Mouse (Mus musculus) bone marrow, adult 2 months (tissue): Measurements from ENCODE around the gene Tas2r135.

Experiments
- CTCF ChIP-seq: fragments of 200-500 bp; IDR thresholded peaks from 2 replicates; pipeline ENCODE4 v1.5.1; 2011; ENCODE audit warnings: low read length, control low read depth; ENCODE audit not compliant: control insufficient read depth, insufficient read depth
- POLR2A ChIP-seq: fragments of 200-500 bp; IDR thresholded peaks from 2 replicates; pipeline ENCODE4 v1.6.1; 2011; ENCODE audit warnings: low read depth, mild to moderate bottlenecking, control low read depth, low read length, borderline replicate concordance; ENCODE audit not compliant: control insufficient read depth

- TF ChIP-seq POLR2A (no peak), CTCF (no peak)
Observed at GRCm38 (mm10) chr6:42447381-42447780, 42.1 kb downstream of the Tas2r135 start.
